ENCODE assay signal across 15 mouse cellular contexts in the genomic region with DNA sequence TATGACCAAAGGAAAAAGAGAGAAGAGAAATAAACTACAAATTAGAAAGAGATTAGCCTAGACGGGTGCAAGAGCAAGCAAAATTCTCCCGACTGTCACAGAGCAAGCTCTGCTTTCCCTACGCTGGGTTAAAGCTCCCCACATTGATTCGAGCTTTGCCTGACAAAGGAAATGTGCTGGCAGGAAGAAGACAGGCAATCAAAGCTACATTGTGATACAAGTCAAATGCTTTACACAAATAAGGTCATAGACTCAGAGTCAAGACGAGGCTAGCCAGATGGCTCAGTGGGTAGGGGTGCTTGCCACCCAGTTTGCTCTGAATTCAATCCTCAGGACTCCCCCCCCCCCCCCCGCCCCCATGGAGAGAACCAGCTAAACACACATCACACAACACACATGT. TPM values are rescaled to one million over a fixed set of nuclear protein-coding genes. Genes with fewer than 3 reads are reported as not detected.
DNase-seq lines count a peak whose midpoint lies in the region; ATAC-seq and TF ChIP-seq lines count a peak whose summit lies in the region.
"Had no signal": no experiment of that assay in that cellular context is flagged by ENCODE, and none has a peak within 500 bp of the region (broad histone marks: within the 10 kb centered on the region; RNA-seq: fewer than 3 reads in every experiment).

No protein-coding gene starts in this region.

- no peak overlapping the region for H3K4me3 ChIP-seq in forebrain, embryonic 15.5 days
- no peak overlapping the region for H3K4me3 ChIP-seq in forebrain, embryonic 11.5 days (ENCODE audit: low read depth, low read length)
- H3K4me3 ChIP-seq in intestine, embryonic 16.5 days (ENCODE audit: low read length), result no peak overlapping the region
- no peak overlapping the region for H3K4me3 ChIP-seq in intestine, embryonic 15.5 days (replicated peaks)
- no peak overlapping the region for H3K4me3 ChIP-seq in neural tube, embryonic 13.5 days
- no peak overlapping the region for H3K4me3 ChIP-seq in thymus, adult 2 months (ENCODE audit: control insufficient read depth, insufficient read depth, low read length)

- H3K9me3 ChIP-seq in forebrain, embryonic 15.5 days, result no peaks in the 10 kb centered on the region
- no peaks in the 10 kb centered on the region for H3K9me3 ChIP-seq in forebrain, embryonic 11.5 days (ENCODE audit: control insufficient read depth, low read length)
- no peaks in the 10 kb centered on the region for H3K9me3 ChIP-seq in intestine, embryonic 16.5 days (ENCODE audit: control insufficient read depth, low read length)
- H3K9me3 ChIP-seq in intestine, embryonic 15.5 days, result no peaks in the 10 kb centered on the region
- H3K9me3 ChIP-seq in neural tube, embryonic 13.5 days, result no peaks in the 10 kb centered on the region
- H3K9me3 ChIP-seq: embryonic facial prominence, embryonic 15.5 days; forebrain, embryonic 13.5 days; heart, embryonic 15.5 days; limb, embryonic 12.5 days had no signal

- no peak overlapping the region for H3K9ac ChIP-seq in forebrain, embryonic 15.5 days (replicated peaks)
- no peak overlapping the region for H3K9ac ChIP-seq in forebrain, embryonic 11.5 days (ENCODE audit: low read length)
- H3K9ac ChIP-seq in intestine, embryonic 16.5 days (ENCODE audit: low read depth, low read length), result no peak overlapping the region
- no peak overlapping the region for H3K9ac ChIP-seq in intestine, embryonic 15.5 days
- H3K9ac ChIP-seq in neural tube, embryonic 13.5 days, result no peak overlapping the region

- WGBS in forebrain, embryonic 15.5 days, result 56% methylated on average over 5 of the region's 6 CpGs
- 63% methylated on average over 5 of the region's 6 CpGs for WGBS in forebrain, embryonic 11.5 days
- 57% methylated on average over 6 of the region's 6 CpGs for WGBS in intestine, embryonic 16.5 days
- 66% methylated on average over 6 of the region's 6 CpGs for WGBS in intestine, embryonic 15.5 days
- 60% methylated on average over 6 of the region's 6 CpGs for WGBS in neural tube, embryonic 13.5 days
- 74% methylated on average over 6 of the region's 6 CpGs for WGBS in thymus, adult 2 months

- DNase-seq in forebrain, embryonic 11.5 days (ENCODE audit: low spot score), result no peak
- DNase-seq in neural tube, embryonic 10.5 days (ENCODE audit: extremely low spot score, low spot score), result no peak
- DNase-seq in cerebellum, adult 9-10 months, result no peak
- no peak for DNase-seq in thymus, adult 2 months
- DNase-seq: adrenal gland, postnatal 10 days; gastrocnemius, postnatal 14 days had no signal

- TF ChIP-seq POLR2A in thymus, adult 2 months (IDR thresholded peaks at IDR 0.05; ENCODE audit: control insufficient read depth, extremely low read depth, insufficient read depth, low read length, poor library complexity), result no peak

- ATAC-seq in forebrain, embryonic 15.5 days (replicated peaks), result no peak
- no peak for ATAC-seq in forebrain, embryonic 11.5 days (replicated peaks; ENCODE audit: low FRiP score)
- ATAC-seq in intestine, embryonic 16.5 days, result no peak
- no peak for ATAC-seq in intestine, embryonic 15.5 days
- ATAC-seq in neural tube, embryonic 13.5 days (ENCODE audit: low read depth), result no peak
- ATAC-seq: forebrain, embryonic 13.5 days had no signal

- H3K36me3 ChIP-seq in forebrain, embryonic 15.5 days, result peaks cover 3% of the 10 kb centered on the region; the same call in 1 of the 2 replicates
- no peaks in the 10 kb centered on the region; the same call in 1 of the 2 replicates for H3K36me3 ChIP-seq in forebrain, embryonic 11.5 days (ENCODE audit: control insufficient read depth, insufficient read depth, low read length)
- H3K36me3 ChIP-seq in intestine, embryonic 16.5 days (ENCODE audit: control insufficient read depth, insufficient read depth, low read length), result no peaks in the 10 kb centered on the region
- no peaks in the 10 kb centered on the region for H3K36me3 ChIP-seq in intestine, embryonic 15.5 days
- peaks cover 7% of the 10 kb centered on the region for H3K36me3 ChIP-seq in neural tube, embryonic 13.5 days
- no peaks in the 10 kb centered on the region for H3K36me3 ChIP-seq in thymus, adult 2 months (ENCODE audit: control insufficient read depth, insufficient read depth, low read length)

- TF ChIP-seq CTCF in thymus, adult 2 months (IDR thresholded peaks at IDR 0.05; ENCODE audit: borderline replicate concordance, control insufficient read depth, extremely low read depth, insufficient read depth, low read length, poor library complexity), result no peak

- H3K27me3 ChIP-seq in forebrain, embryonic 15.5 days, result no peaks in the 10 kb centered on the region
- no peaks in the 10 kb centered on the region for H3K27me3 ChIP-seq in forebrain, embryonic 11.5 days (ENCODE audit: control insufficient read depth, insufficient read depth, low read length)
- H3K27me3 ChIP-seq in intestine, embryonic 16.5 days (replicated peaks; ENCODE audit: control insufficient read depth, insufficient read depth, low read length), result no peaks in the 10 kb centered on the region
- no peaks in the 10 kb centered on the region for H3K27me3 ChIP-seq in intestine, embryonic 15.5 days (replicated peaks)
- H3K27me3 ChIP-seq in neural tube, embryonic 13.5 days, result no peaks in the 10 kb centered on the region
- no peaks in the 10 kb centered on the region for H3K27me3 ChIP-seq in thymus, adult 2 months (ENCODE audit: control insufficient read depth, insufficient read depth, low read length)
- H3K27me3 ChIP-seq: CH12.LX; embryonic facial prominence, embryonic 15.5 days; forebrain, embryonic 13.5 days; heart, embryonic 15.5 days; limb, embryonic 12.5 days had no signal

- no peak overlapping the region for H3K4me2 ChIP-seq in forebrain, embryonic 15.5 days (replicated peaks)
- H3K4me2 ChIP-seq in forebrain, embryonic 11.5 days (ENCODE audit: low read depth, low read length, severe bottlenecking), result no peak overlapping the region
- no peak overlapping the region for H3K4me2 ChIP-seq in intestine, embryonic 16.5 days (ENCODE audit: low read depth, low read length)
- H3K4me2 ChIP-seq in intestine, embryonic 15.5 days (replicated peaks), result no peak overlapping the region
- H3K4me2 ChIP-seq in neural tube, embryonic 13.5 days, result no peak overlapping the region

- H3K4me1 ChIP-seq in forebrain, embryonic 15.5 days, result peaks cover 20% of the 10 kb centered on the region
- H3K4me1 ChIP-seq in forebrain, embryonic 11.5 days (replicated peaks; ENCODE audit: control insufficient read depth, insufficient read depth, low read length), result no peaks in the 10 kb centered on the region
- H3K4me1 ChIP-seq in intestine, embryonic 16.5 days (ENCODE audit: control insufficient read depth, insufficient read depth, low read length), result peaks cover 6% of the 10 kb centered on the region; the same call in 1 of the 2 replicates
- peaks cover 15% of the 10 kb centered on the region for H3K4me1 ChIP-seq in intestine, embryonic 15.5 days (replicated peaks)
- peaks cover 22% of the 10 kb centered on the region for H3K4me1 ChIP-seq in neural tube, embryonic 13.5 days (replicated peaks)
- peaks cover 11% of the 10 kb centered on the region for H3K4me1 ChIP-seq in thymus, adult 2 months (replicated peaks; ENCODE audit: control insufficient read depth, insufficient read depth, low read length)

- H3K27ac ChIP-seq in forebrain, embryonic 15.5 days (replicated peaks), result peak overlapping the region; percentile 98; the same call in 1 of the 2 replicates
- H3K27ac ChIP-seq in forebrain, embryonic 11.5 days (ENCODE audit: low read depth, low read length), result no peak overlapping the region
- peak overlapping the region; percentile 66; the same call in 1 of the 2 replicates for H3K27ac ChIP-seq in intestine, embryonic 16.5 days (ENCODE audit: low read length)
- H3K27ac ChIP-seq in intestine, embryonic 15.5 days, result no peak overlapping the region
- peak overlapping the region; percentile 98; the same call in 1 of the 2 replicates for H3K27ac ChIP-seq in neural tube, embryonic 13.5 days (replicated peaks)
- H3K27ac ChIP-seq in thymus, adult 2 months (ENCODE audit: control insufficient read depth, insufficient read depth, low read length), result no peak overlapping the region

RNA-seq across cellular contexts. Expression of a gene that starts 1.2 kb away (rescaled TPM):
- polyA plus RNA-seq in forebrain, embryonic 15.5 days (2015; fragmentation: Nextera tagmentation; extraction: Ambion mirVana), result 33.7 and 35.7 TPM in 2 replicates
- polyA plus RNA-seq in forebrain, embryonic 11.5 days (2014; fragmentation: Nextera tagmentation; extraction: Ambion mirVana), result 21.0 and 23.1 TPM in 2 replicates
- polyA plus RNA-seq in intestine, embryonic 16.5 days (2015; fragmentation: Nextera tagmentation; extraction: Ambion mirVana), result 2.5 and 3.3 TPM in 2 replicates
- polyA plus RNA-seq in intestine, embryonic 15.5 days (2015; fragmentation: Nextera tagmentation; extraction: Ambion mirVana), result 13.7 TPM in 2 replicates
- polyA plus RNA-seq in neural tube, embryonic 13.5 days (2015; fragmentation: Nextera tagmentation; extraction: Ambion mirVana), result 34.9 and 41.0 TPM in 2 replicates
- 62.9 and 71.7 TPM in 2 replicates for polyA plus RNA-seq in thymus, adult 2 months (2012; rRNA removed)

RNA-seq across cellular contexts. Expression of a gene that starts 6.9 kb away (rescaled TPM):
- 13.0 and 13.4 TPM in 2 replicates for polyA plus RNA-seq in forebrain, embryonic 15.5 days (2015; fragmentation: Nextera tagmentation; extraction: Ambion mirVana)
- 13.3 and 15.4 TPM in 2 replicates for polyA plus RNA-seq in forebrain, embryonic 11.5 days (2014; fragmentation: Nextera tagmentation; extraction: Ambion mirVana)
- 6.7 and 7.2 TPM in 2 replicates for polyA plus RNA-seq in intestine, embryonic 16.5 days (2015; fragmentation: Nextera tagmentation; extraction: Ambion mirVana)
- polyA plus RNA-seq in intestine, embryonic 15.5 days (2015; fragmentation: Nextera tagmentation; extraction: Ambion mirVana), result 10.0 and 11.5 TPM in 2 replicates
- polyA plus RNA-seq in neural tube, embryonic 13.5 days (2015; fragmentation: Nextera tagmentation; extraction: Ambion mirVana), result 9.5 and 12.1 TPM in 2 replicates
- 71.0 and 87.0 TPM in 2 replicates for polyA plus RNA-seq in thymus, adult 2 months (2012; rRNA removed)

RNA-seq across cellular contexts. Expression of a gene that starts 31.0 kb away (rescaled TPM):
- polyA plus RNA-seq in forebrain, embryonic 15.5 days (2015; fragmentation: Nextera tagmentation; extraction: Ambion mirVana), result 0.09 and 0.24 TPM in 2 replicates
- 0.24 TPM in 1 of 2 replicates, not detected in the other for polyA plus RNA-seq in forebrain, embryonic 11.5 days (2014; fragmentation: Nextera tagmentation; extraction: Ambion mirVana)
- polyA plus RNA-seq in intestine, embryonic 16.5 days (2015; fragmentation: Nextera tagmentation; extraction: Ambion mirVana), result 207 and 242 TPM in 2 replicates
- polyA plus RNA-seq in intestine, embryonic 15.5 days (2015; fragmentation: Nextera tagmentation; extraction: Ambion mirVana), result 114 and 141 TPM in 2 replicates
- polyA plus RNA-seq in neural tube, embryonic 13.5 days (2015; fragmentation: Nextera tagmentation; extraction: Ambion mirVana), result not detected in 2 replicates
- 0.53 and 0.65 TPM in 2 replicates for polyA plus RNA-seq in thymus, adult 2 months (2012; rRNA removed)
- polyA plus RNA-seq: forebrain, embryonic 13.5 days; limb, embryonic 12.5 days had no signal

RNA-seq across cellular contexts. Expression of a gene that starts 32.5 kb away (rescaled TPM):
- polyA plus RNA-seq in forebrain, embryonic 15.5 days (2015; fragmentation: Nextera tagmentation; extraction: Ambion mirVana), result 233 and 237 TPM in 2 replicates
- 263 and 278 TPM in 2 replicates for polyA plus RNA-seq in forebrain, embryonic 11.5 days (2014; fragmentation: Nextera tagmentation; extraction: Ambion mirVana)
- 334 and 347 TPM in 2 replicates for polyA plus RNA-seq in intestine, embryonic 16.5 days (2015; fragmentation: Nextera tagmentation; extraction: Ambion mirVana)
- polyA plus RNA-seq in intestine, embryonic 15.5 days (2015; fragmentation: Nextera tagmentation; extraction: Ambion mirVana), result 269 and 282 TPM in 2 replicates
- polyA plus RNA-seq in neural tube, embryonic 13.5 days (2015; fragmentation: Nextera tagmentation; extraction: Ambion mirVana), result 228 and 239 TPM in 2 replicates
- 215 and 225 TPM in 2 replicates for polyA plus RNA-seq in thymus, adult 2 months (2012; rRNA removed)

RNA-seq across cellular contexts. Expression of a gene that starts 41.3 kb away (rescaled TPM):
- polyA plus RNA-seq in forebrain, embryonic 15.5 days (2015; fragmentation: Nextera tagmentation; extraction: Ambion mirVana), result 137 and 139 TPM in 2 replicates
- 151 TPM in 2 replicates for polyA plus RNA-seq in forebrain, embryonic 11.5 days (2014; fragmentation: Nextera tagmentation; extraction: Ambion mirVana)
- polyA plus RNA-seq in intestine, embryonic 16.5 days (2015; fragmentation: Nextera tagmentation; extraction: Ambion mirVana), result 104 TPM in 2 replicates
- polyA plus RNA-seq in intestine, embryonic 15.5 days (2015; fragmentation: Nextera tagmentation; extraction: Ambion mirVana), result 87.9 and 97.1 TPM in 2 replicates
- polyA plus RNA-seq in neural tube, embryonic 13.5 days (2015; fragmentation: Nextera tagmentation; extraction: Ambion mirVana), result 124 and 129 TPM in 2 replicates
- 18.0 and 20.8 TPM in 2 replicates for polyA plus RNA-seq in thymus, adult 2 months (2012; rRNA removed)

Comparison
In these comparisons a context has a peak if more than half of its experiments do, and no peak if none do; other contexts are left out.
1. H3K27ac ChIP-seq: peak in forebrain, embryonic 15.5 days (single experiment), intestine, embryonic 16.5 days (single experiment) and neural tube, embryonic 13.5 days (single experiment); none in forebrain, embryonic 11.5 days (single experiment), intestine, embryonic 15.5 days (single experiment) and thymus, adult 2 months (single experiment).
2. RNA of a gene that starts 31.0 kb away (polyA plus RNA-seq): 207 to 242 TPM in intestine, embryonic 16.5 days and 114 to 141 TPM in intestine, embryonic 15.5 days; 0.53 to 0.65 TPM in thymus, adult 2 months, 0.09 to 0.24 TPM in forebrain, embryonic 15.5 days, not detected in neural tube, embryonic 13.5 days and 0.24 TPM in forebrain, embryonic 11.5 days; every median in the first group is over 10 times any median in the second.